Mouse (Mus musculus) thymus, adult 2 months (tissue): Measurements from ENCODE around the gene Vsnl1.

Source experiments
- CTCF ChIP-seq: fragments of 200-500 bp; IDR thresholded peaks from 2 replicates; pipeline ENCODE4 v1.5.1; 2012; ENCODE audit warnings: mild to moderate bottlenecking, control low read depth, low read length, moderate library complexity, borderline replicate concordance; ENCODE audit not compliant: control insufficient read depth, poor library complexity, insufficient read depth; ENCODE audit errors: extremely low read depth
- POLR2A ChIP-seq: fragments of 200-500 bp; IDR thresholded peaks from 2 replicates; pipeline ENCODE4 v1.6.1; 2012; ENCODE audit warnings: mild to moderate bottlenecking, low read length, control low read depth, moderate library complexity; ENCODE audit not compliant: control insufficient read depth, poor library complexity, insufficient read depth; ENCODE audit errors: extremely low read depth

DNA sequence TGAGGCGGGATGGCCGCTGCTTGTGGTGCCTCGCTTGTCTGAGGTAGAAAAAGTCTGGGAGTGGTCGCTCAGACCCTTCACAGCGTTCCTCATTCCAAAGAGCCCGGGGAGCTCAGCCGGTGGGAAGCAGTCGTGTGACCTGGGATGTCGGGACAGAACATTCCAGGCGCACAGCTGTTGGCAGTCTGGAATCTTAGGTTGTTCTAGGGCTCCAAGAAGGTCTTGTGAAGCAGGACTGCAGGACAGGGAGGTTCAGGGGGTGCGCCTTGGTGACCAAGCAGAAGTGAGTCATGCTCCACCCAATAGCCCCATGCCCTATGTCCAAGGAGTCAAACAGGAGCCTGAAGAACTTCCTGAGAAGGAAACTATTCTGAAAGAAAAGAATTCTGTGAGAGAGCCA is 19.8 kb upstream of the Vsnl1 start:
- TF ChIP-seq CTCF = no peak
- no peak for TF ChIP-seq POLR2A
